Comparison of ENCODE assay signal across 12 mouse cellular contexts in genomic region chr7:45589898-45590297, GRCm38 (mm10). TPM values are rescaled to one million over a fixed set of nuclear protein-coding genes. Genes with fewer than 3 reads are reported as not detected.
A peak's percentile ranks its signal among the peaks of the same experiment; 100 is the strongest.
DNase-seq lines count a peak whose midpoint lies in the region; ATAC-seq and TF ChIP-seq lines count a peak whose summit lies in the region.
"Had no signal": no experiment of that assay in that cellular context is flagged by ENCODE, and none has a peak within 500 bp of the region (broad histone marks: within the 10 kb centered on the region; RNA-seq: fewer than 3 reads in every experiment).

No protein-coding gene starts in this region.

- peaks cover 12% of the 10 kb centered on the region for H3K4me1 ChIP-seq in liver, embryonic 12.5 days
- H3K4me1 ChIP-seq in liver, embryonic 11.5 days (replicated peaks; ENCODE audit: control insufficient read depth, insufficient read depth, low read length) = no peaks in the 10 kb centered on the region
- H3K4me1 ChIP-seq in forebrain, embryonic 16.5 days (replicated peaks; ENCODE audit: control insufficient read depth, insufficient read depth, low read length) = peaks cover 9% of the 10 kb centered on the region
- 0 out of 2 replicates have a peak, but pooled peaks cover 2% of the 10 kb centered on the region for H3K4me1 ChIP-seq in limb, embryonic 13.5 days

- peaks cover 40% of the 10 kb centered on the region for H3K36me3 ChIP-seq in liver, embryonic 12.5 days
- peaks cover 14% of the 10 kb centered on the region for H3K36me3 ChIP-seq in liver, embryonic 11.5 days (ENCODE audit: control insufficient read depth, insufficient read depth, low read length)
- no peaks in the 10 kb centered on the region; the same call in 1 of the 2 replicates for H3K36me3 ChIP-seq in forebrain, embryonic 16.5 days (ENCODE audit: control insufficient read depth, insufficient read depth)
- peaks cover 26% of the 10 kb centered on the region for H3K36me3 ChIP-seq in limb, embryonic 13.5 days

- no peak for ATAC-seq in liver, embryonic 12.5 days
- no peak for ATAC-seq in liver, embryonic 11.5 days (replicated peaks; ENCODE audit: low FRiP score)
- no peak for ATAC-seq in forebrain, embryonic 16.5 days
- ATAC-seq in limb, embryonic 13.5 days (ENCODE audit: low FRiP score, low read depth) = no peak

- H3K4me3 ChIP-seq in gastrocnemius, adult 2 months = no peak overlapping the region
- H3K4me3 ChIP-seq in liver, embryonic 12.5 days = no peak overlapping the region
- H3K4me3 ChIP-seq in liver, embryonic 11.5 days (ENCODE audit: low read depth, low read length) = no peak overlapping the region
- no peak overlapping the region for H3K4me3 ChIP-seq in forebrain, embryonic 16.5 days (replicated peaks; ENCODE audit: low read length)
- no peak overlapping the region for H3K4me3 ChIP-seq in limb, embryonic 13.5 days

- no peak for DNase-seq in gastrocnemius, adult 2 months
- no peak for DNase-seq in gastrocnemius, postnatal 14 days
- DNase-seq in liver, embryonic 11.5 days (ENCODE audit: low spot score) = no peak
- no peak for DNase-seq in layer of hippocampus, postnatal 36 days
- DNase-seq in frontal cortex, adult 2 months (ENCODE audit: extremely low spot score in 1 of 2, low spot score in 1 of 2) = no peak

- intact Hi-C loops in gastrocnemius, adult 2 months (cut with DNase I) = loop anchor here (2.0 kb wide), 2 partner anchors 21 to 33 kb away; no protein-coding TSS in a partner anchor
- intact Hi-C loops in gastrocnemius, postnatal 14 days (cut with DNase I; ENCODE audit: low total_unique reads) = loop anchor here (5.0 kb wide), 1 partner anchor 38 kb away; the partner anchor contains the start of gene Hsd17b14

- peak overlapping the region; percentile 76 for H3K27ac ChIP-seq in gastrocnemius, adult 2 months
- no peak overlapping the region for H3K27ac ChIP-seq in liver, embryonic 12.5 days
- no peak overlapping the region for H3K27ac ChIP-seq in liver, embryonic 11.5 days (ENCODE audit: low read depth, low read length)
- H3K27ac ChIP-seq in forebrain, embryonic 16.5 days (ENCODE audit: low read length) = no peak overlapping the region
- no peak overlapping the region for H3K27ac ChIP-seq in limb, embryonic 13.5 days

- H3K9ac ChIP-seq in liver, embryonic 12.5 days = no peak overlapping the region
- no peak overlapping the region for H3K9ac ChIP-seq in liver, embryonic 11.5 days (ENCODE audit: low read depth, low read length)
- H3K9ac ChIP-seq in forebrain, embryonic 16.5 days (replicated peaks; ENCODE audit: low read depth, low read length) = no peak overlapping the region
- no peak overlapping the region for H3K9ac ChIP-seq in limb, embryonic 13.5 days

- no peaks in the 10 kb centered on the region for H3K27me3 ChIP-seq in liver, embryonic 12.5 days (replicated peaks)
- H3K27me3 ChIP-seq in liver, embryonic 11.5 days (replicated peaks; ENCODE audit: control insufficient read depth, insufficient read depth, low read length) = no peaks in the 10 kb centered on the region
- no peaks in the 10 kb centered on the region for H3K27me3 ChIP-seq in forebrain, embryonic 16.5 days (replicated peaks; ENCODE audit: control insufficient read depth, insufficient read depth, low read length)
- H3K27me3 ChIP-seq in limb, embryonic 13.5 days = no peaks in the 10 kb centered on the region

- peak overlapping the region; percentile 68; the same call in 1 of the 2 replicates for H3K4me2 ChIP-seq in liver, embryonic 12.5 days
- no peak overlapping the region for H3K4me2 ChIP-seq in liver, embryonic 11.5 days
- H3K4me2 ChIP-seq in forebrain, embryonic 16.5 days (ENCODE audit: low read length) = peak overlapping the region; percentile 55
- peak overlapping the region; percentile 57 for H3K4me2 ChIP-seq in limb, embryonic 13.5 days (replicated peaks)

- WGBS in liver, embryonic 12.5 days (ENCODE audit: insufficient replicate concordance) = 81% methylated on average over 5 of the region's 5 CpGs
- WGBS in liver, embryonic 11.5 days = 91% methylated on average over 5 of the region's 5 CpGs
- 95% methylated on average over 5 of the region's 5 CpGs for WGBS in forebrain, embryonic 16.5 days
- WGBS in limb, embryonic 13.5 days = 94% methylated on average over 5 of the region's 5 CpGs

- TF ChIP-seq CTCF in gastrocnemius, adult 2 months (IDR thresholded peaks at IDR 0.05) = no peak

- H3K9me3 ChIP-seq in liver, embryonic 12.5 days (replicated peaks) = no peaks in the 10 kb centered on the region
- H3K9me3 ChIP-seq in liver, embryonic 11.5 days (ENCODE audit: control insufficient read depth, low read length) = no peaks in the 10 kb centered on the region
- no peaks in the 10 kb centered on the region for H3K9me3 ChIP-seq in forebrain, embryonic 16.5 days (ENCODE audit: control insufficient read depth, low read length)
- H3K9me3 ChIP-seq in limb, embryonic 13.5 days = no peaks in the 10 kb centered on the region

RNA-seq across cellular contexts. Expression of gene Bcat2, which starts 19.9 kb away (rescaled TPM):
- total RNA-seq in gastrocnemius, adult 2 months (2021) = 100 to 1,000 TPM in 1 of 2 experiments, 10 to 100 TPM in 1; 91.4 to 106 TPM
- total RNA-seq in gastrocnemius, postnatal 14 days (2021) = 10 to 100 TPM; 37.2 to 37.8 TPM
- 50.4 and 54.7 TPM in 2 replicates for polyA plus RNA-seq in liver, embryonic 12.5 days (2016; fragmentation: Nextera tagmentation; extraction: Ambion mirVana)
- polyA plus RNA-seq in liver, embryonic 11.5 days (2014; fragmentation: Nextera tagmentation; extraction: Ambion mirVana) = 84.7 and 90.1 TPM in 2 replicates
- polyA plus RNA-seq in forebrain, embryonic 16.5 days (2015; fragmentation: Nextera tagmentation; extraction: Ambion mirVana) = 24.2 and 24.5 TPM in 2 replicates
- polyA plus RNA-seq in limb, embryonic 13.5 days (2015; fragmentation: Nextera tagmentation; extraction: Ambion mirVana) = 55.7 and 59.5 TPM in 2 replicates
- 10 to 100 TPM; 23.5 to 29.9 TPM for total RNA-seq in layer of hippocampus, postnatal 36 days (2021)
- 22.6 and 23.2 TPM in 2 replicates for polyA plus RNA-seq in frontal cortex, adult 2 months (2012; rRNA removed)

RNA-seq across cellular contexts. Expression of gene Fgf21, which starts 25.4 kb away (rescaled TPM):
- total RNA-seq in gastrocnemius, adult 2 months (2021) = not detected
- total RNA-seq in gastrocnemius, postnatal 14 days (2021) = not detected
- polyA plus RNA-seq in liver, embryonic 12.5 days (2016; fragmentation: Nextera tagmentation; extraction: Ambion mirVana) = not detected in 2 replicates
- polyA plus RNA-seq in liver, embryonic 11.5 days (2014; fragmentation: Nextera tagmentation; extraction: Ambion mirVana) = 0.23 TPM in 1 of 2 replicates, not detected in the other
- polyA plus RNA-seq in forebrain, embryonic 16.5 days (2015; fragmentation: Nextera tagmentation; extraction: Ambion mirVana) = not detected in 2 replicates
- polyA plus RNA-seq in limb, embryonic 13.5 days (2015; fragmentation: Nextera tagmentation; extraction: Ambion mirVana) = 0.41 and 0.56 TPM in 2 replicates
- total RNA-seq in layer of hippocampus, postnatal 36 days (2021) = not detected
- polyA plus RNA-seq in frontal cortex, adult 2 months (2012; rRNA removed) = not detected in 2 replicates
- total RNA-seq: left cerebral cortex, postnatal 25 days; monocyte, adult 5-6 weeks had no signal
- polyA plus RNA-seq: heart, postnatal 0 days had no signal

RNA-seq across cellular contexts. Expression of gene Fut1, which starts 27.2 kb away (rescaled TPM):
- not detected for total RNA-seq in gastrocnemius, adult 2 months (2021)
- total RNA-seq in gastrocnemius, postnatal 14 days (2021) = under 1 TPM in 1 of 2 experiments, not detected in 1; 0.11 TPM
- 0.15 TPM in 1 of 2 replicates, not detected in the other for polyA plus RNA-seq in liver, embryonic 12.5 days (2016; fragmentation: Nextera tagmentation; extraction: Ambion mirVana)
- polyA plus RNA-seq in liver, embryonic 11.5 days (2014; fragmentation: Nextera tagmentation; extraction: Ambion mirVana) = not detected in 2 replicates
- polyA plus RNA-seq in forebrain, embryonic 16.5 days (2015; fragmentation: Nextera tagmentation; extraction: Ambion mirVana) = not detected in 2 replicates
- 0.29 and 0.47 TPM in 2 replicates for polyA plus RNA-seq in limb, embryonic 13.5 days (2015; fragmentation: Nextera tagmentation; extraction: Ambion mirVana)
- total RNA-seq in layer of hippocampus, postnatal 36 days (2021) = not detected
- polyA plus RNA-seq in frontal cortex, adult 2 months (2012; rRNA removed) = 0.08 TPM in 2 replicates
- total RNA-seq: adrenal gland, adult 18-20 months; monocyte, adult 5-6 weeks had no signal
- polyA plus RNA-seq: heart, postnatal 0 days had no signal

RNA-seq across cellular contexts. Expression of gene Izumo1, which starts 31.7 kb away (rescaled TPM):
- under 1 TPM in 1 of 2 experiments, not detected in 1; 0.20 TPM for total RNA-seq in gastrocnemius, adult 2 months (2021)
- under 1 TPM; 0.12 to 0.18 TPM for total RNA-seq in gastrocnemius, postnatal 14 days (2021)
- 0.20 and 0.23 TPM in 2 replicates for polyA plus RNA-seq in liver, embryonic 12.5 days (2016; fragmentation: Nextera tagmentation; extraction: Ambion mirVana)
- 0.21 and 0.22 TPM in 2 replicates for polyA plus RNA-seq in liver, embryonic 11.5 days (2014; fragmentation: Nextera tagmentation; extraction: Ambion mirVana)
- not detected in 2 replicates for polyA plus RNA-seq in forebrain, embryonic 16.5 days (2015; fragmentation: Nextera tagmentation; extraction: Ambion mirVana)
- polyA plus RNA-seq in limb, embryonic 13.5 days (2015; fragmentation: Nextera tagmentation; extraction: Ambion mirVana) = 0.11 TPM in 1 of 2 replicates, not detected in the other
- not detected for total RNA-seq in layer of hippocampus, postnatal 36 days (2021)
- 0.08 and 0.10 TPM in 2 replicates for polyA plus RNA-seq in frontal cortex, adult 2 months (2012; rRNA removed)
- total RNA-seq: left cerebral cortex, postnatal 25 days; monocyte, adult 5-6 weeks had no signal

RNA-seq across cellular contexts. Expression of gene Hsd17b14, which starts 35.2 kb away (rescaled TPM):
- total RNA-seq in gastrocnemius, adult 2 months (2021) = 1 to 10 TPM; 1.0 to 1.3 TPM
- 1 to 10 TPM; 1.7 to 2.3 TPM for total RNA-seq in gastrocnemius, postnatal 14 days (2021)
- 1.5 and 1.8 TPM in 2 replicates for polyA plus RNA-seq in liver, embryonic 12.5 days (2016; fragmentation: Nextera tagmentation; extraction: Ambion mirVana)
- polyA plus RNA-seq in liver, embryonic 11.5 days (2014; fragmentation: Nextera tagmentation; extraction: Ambion mirVana) = 2.8 and 5.4 TPM in 2 replicates
- polyA plus RNA-seq in forebrain, embryonic 16.5 days (2015; fragmentation: Nextera tagmentation; extraction: Ambion mirVana) = not detected in 2 replicates
- 0.43 and 0.98 TPM in 2 replicates for polyA plus RNA-seq in limb, embryonic 13.5 days (2015; fragmentation: Nextera tagmentation; extraction: Ambion mirVana)
- total RNA-seq in layer of hippocampus, postnatal 36 days (2021) = under 1 TPM in 1 of 2 experiments, not detected in 1; 0.28 TPM
- polyA plus RNA-seq in frontal cortex, adult 2 months (2012; rRNA removed) = 0.34 and 0.53 TPM in 2 replicates
- total RNA-seq: monocyte, adult 5-6 weeks had no signal
